Mouse (Mus musculus): ENCODE results near the gene Gm44790. TPM values are rescaled to one million over a fixed set of nuclear protein-coding genes. Genes with fewer than 3 reads are reported as not detected.
"Not testable (repeated sequence)": the region's sequence is repeated elsewhere in the genome, so short reads cannot be mapped to it uniquely, and the experiment has no call there.

The Gm44790 gene
- total and polyA plus RNA-seq, 2 experiments: 0.83 to 4.0 TPM

DNA sequence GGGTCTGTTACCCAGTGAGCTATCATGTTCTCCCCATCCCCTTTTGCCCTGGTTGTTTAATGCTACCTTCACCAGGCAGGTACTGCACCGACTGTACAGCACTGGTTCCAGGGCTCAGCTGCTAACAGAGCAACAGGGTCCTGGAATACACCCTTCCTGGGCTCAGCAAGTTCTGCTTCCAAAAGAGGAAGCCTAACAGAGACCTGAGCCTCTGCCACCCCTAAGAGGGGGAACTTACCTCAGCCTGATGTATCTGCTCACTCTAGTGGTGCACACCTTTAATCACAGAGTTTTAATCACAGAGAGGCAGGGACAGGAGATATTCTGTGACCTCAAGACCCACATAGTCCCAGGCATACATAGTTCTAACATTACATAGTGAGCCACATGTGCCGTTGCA lies 63.5 kb downstream of the Gm44790 start:
- Histone ChIP-seq H3K27me3 (ENCODE audit: control insufficient read depth, insufficient read depth, low read length) (no peaks in the 10 kb centered on the region), H3K27ac (replicated peaks; ENCODE audit: insufficient read depth, low read depth, low read length) (no peak overlapping the region)
- 89% methylated on average over 2 of the region's 2 CpGs for WGBS

DNA sequence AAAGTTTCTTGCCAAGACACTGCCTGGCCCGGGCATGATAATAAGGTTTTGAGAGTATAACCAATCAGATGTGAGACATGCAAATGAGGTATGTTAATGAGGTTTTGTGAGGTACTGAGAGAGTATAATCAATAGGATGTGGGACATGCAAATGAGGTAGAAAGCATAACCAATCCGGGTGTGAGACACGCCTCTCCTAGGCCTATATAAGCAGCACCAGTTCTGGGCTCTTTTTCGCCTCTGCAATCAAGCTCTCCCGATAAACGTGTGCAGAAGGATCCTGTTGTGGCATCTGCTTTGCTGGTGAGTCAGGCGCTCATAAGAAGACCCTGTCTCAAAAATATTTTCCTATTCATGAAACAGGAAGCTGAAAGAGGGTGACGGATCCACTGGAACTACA lies 64.0 kb downstream of the Gm44790 start:
- not testable (repeated sequence) for H3K27me3 ChIP-seq (ENCODE audit: control insufficient read depth, insufficient read depth, low read length); H3K79me2 ChIP-seq (ENCODE audit: control insufficient read depth, insufficient read depth, low read length); DNase-seq (ENCODE audit: extremely low read depth, low read depth, low spot score); H3K27ac ChIP-seq (replicated peaks; ENCODE audit: insufficient read depth, low read depth, low read length); H3K4me1 ChIP-seq (ENCODE audit: control insufficient read depth, insufficient read depth, low read length); H3K4me3 ChIP-seq (ENCODE audit: insufficient read depth, low read depth, low read length); H3K36me3 ChIP-seq (ENCODE audit: control insufficient read depth, insufficient read depth, low read length); H3K9ac ChIP-seq (ENCODE audit: low read depth, low read length)
- 94% methylated on average over 8 of the region's 8 CpGs for WGBS

More for the DNA sequence above, 63.5 kb downstream of the Gm44790 start:
- DNase-seq (ENCODE audit: extremely low read depth, low read depth, low spot score): no peak
- Histone ChIP-seq H3K36me3 (ENCODE audit: control insufficient read depth, insufficient read depth, low read length) (no peaks in the 10 kb centered on the region), H3K4me1 (ENCODE audit: control insufficient read depth, insufficient read depth, low read length) (peaks cover 8% of the 10 kb centered on the region; the same call in 1 of the 2 replicates), H3K9ac (ENCODE audit: low read depth, low read length) (no peak overlapping the region), H3K4me3 (ENCODE audit: insufficient read depth, low read depth, low read length) (no peak overlapping the region), H3K79me2 (ENCODE audit: control insufficient read depth, insufficient read depth, low read length) (no peaks in the 10 kb centered on the region)
- TF ChIP-seq CTCF (IDR thresholded peaks at IDR 0.05; ENCODE audit: low read depth, low read length): no peak
- no peak for TF ChIP-seq POLR2A (IDR thresholded peaks at IDR 0.05; ENCODE audit: extremely low read depth, insufficient read depth, low read length)

DNA sequence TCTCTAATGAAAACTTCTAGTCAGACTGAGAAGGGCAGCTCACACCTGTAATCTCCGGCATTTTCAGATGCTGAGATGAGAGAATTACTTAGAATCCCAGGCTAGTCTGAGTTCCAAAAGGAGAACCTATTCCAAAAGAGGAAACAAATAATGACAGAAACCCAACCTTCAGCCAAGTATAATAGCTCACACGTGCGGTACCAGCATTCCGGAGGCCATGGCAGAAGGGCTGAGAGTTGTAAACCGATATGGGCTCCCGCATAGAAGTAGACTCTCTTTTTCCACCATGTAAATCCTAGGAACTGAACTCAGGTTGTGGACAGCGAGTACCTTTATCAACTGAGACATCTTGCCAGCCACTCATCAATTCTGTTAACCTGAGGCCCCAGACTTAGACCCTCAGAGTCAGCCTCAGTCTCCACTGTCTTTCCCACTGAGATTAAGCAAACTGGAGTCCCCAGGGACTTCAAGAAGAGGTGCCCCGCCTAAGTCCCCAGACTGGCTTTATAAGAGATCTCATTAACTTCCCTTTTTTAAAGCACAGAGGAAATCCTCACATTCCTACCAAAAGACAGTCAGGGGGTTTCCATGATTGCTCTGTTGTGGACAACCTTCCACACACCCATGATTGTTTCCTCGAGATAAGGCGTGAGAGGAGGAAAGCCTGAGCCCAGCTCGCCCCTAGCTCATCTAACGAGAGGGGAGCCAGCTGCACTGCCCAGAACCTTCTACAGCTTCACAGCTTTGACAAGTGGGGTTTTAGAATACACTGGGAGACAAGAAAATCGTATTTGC lies 67.2 kb downstream of the Gm44790 start:
- no peaks in the 10 kb centered on the region for H3K36me3 ChIP-seq (ENCODE audit: control insufficient read depth, insufficient read depth, low read length)
- no peak for DNase-seq (ENCODE audit: extremely low read depth, low read depth, low spot score)
- H3K4me1 ChIP-seq (ENCODE audit: control insufficient read depth, insufficient read depth, low read length): peaks cover 16% of the 10 kb centered on the region; the same call in 1 of the 2 replicates
- peaks cover 2% of the 10 kb centered on the region; the same call in 1 of the 2 replicates for H3K79me2 ChIP-seq (ENCODE audit: control insufficient read depth, insufficient read depth, low read length)
- H3K9ac ChIP-seq (ENCODE audit: low read depth, low read length): no peak overlapping the region
- no peak overlapping the region for H3K4me3 ChIP-seq (ENCODE audit: insufficient read depth, low read depth, low read length)
- no peaks in the 10 kb centered on the region for H3K27me3 ChIP-seq (ENCODE audit: control insufficient read depth, insufficient read depth, low read length)
- H3K27ac ChIP-seq (replicated peaks; ENCODE audit: insufficient read depth, low read depth, low read length): peak overlapping the region; percentile 25
- 70% methylated on average over 13 of the region's 13 CpGs for WGBS
- TF ChIP-seq CTCF (IDR thresholded peaks at IDR 0.05; ENCODE audit: low read depth, low read length) (no peak), POLR2A (IDR thresholded peaks at IDR 0.05; ENCODE audit: extremely low read depth, insufficient read depth, low read length) (no peak)

DNA sequence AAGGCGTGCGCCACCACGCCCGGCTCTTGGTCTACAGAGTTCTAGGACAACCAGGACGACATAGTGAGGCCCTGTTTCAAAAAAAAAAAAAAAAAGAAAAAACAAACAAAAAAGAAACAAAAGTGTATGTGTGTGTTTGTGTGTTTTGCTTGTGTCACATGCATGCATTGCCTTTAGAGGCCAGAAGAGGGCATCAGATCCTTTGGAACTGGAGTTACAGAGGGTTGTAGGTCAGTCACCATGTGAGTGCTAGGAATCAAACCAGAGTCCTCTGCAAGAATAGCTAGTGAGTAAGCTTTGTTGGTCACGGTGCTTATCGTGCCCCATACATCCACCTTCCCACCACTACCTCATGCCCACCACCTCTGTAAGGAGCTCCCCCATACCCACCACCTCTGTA lies 68.3 kb downstream of the Gm44790 start:
- DNase-seq (ENCODE audit: extremely low read depth, low read depth, low spot score): no peak
- Histone ChIP-seq H3K27ac (replicated peaks; ENCODE audit: insufficient read depth, low read depth, low read length) (no peak overlapping the region), H3K4me3 (ENCODE audit: insufficient read depth, low read depth, low read length) (no peak overlapping the region), H3K36me3 (ENCODE audit: control insufficient read depth, insufficient read depth, low read length) (no peaks in the 10 kb centered on the region), H3K4me1 (ENCODE audit: control insufficient read depth, insufficient read depth, low read length) (peaks cover 17% of the 10 kb centered on the region), H3K9ac (ENCODE audit: low read depth, low read length) (no peak overlapping the region), H3K27me3 (ENCODE audit: control insufficient read depth, insufficient read depth, low read length) (no peaks in the 10 kb centered on the region), H3K79me2 (ENCODE audit: control insufficient read depth, insufficient read depth, low read length) (peaks cover 2% of the 10 kb centered on the region; the same call in 1 of the 2 replicates)
- TF ChIP-seq CTCF (IDR thresholded peaks at IDR 0.05; ENCODE audit: low read depth, low read length) (no peak), POLR2A (IDR thresholded peaks at IDR 0.05; ENCODE audit: extremely low read depth, insufficient read depth, low read length) (no peak)
- 99% methylated on average over 7 of the region's 7 CpGs for WGBS

Other genes with a start within 250 kb of the Gm44790 start
- gene Tgfa, start 231.4 kb upstream of the Gm44790 start, total RNA-seq (2014; rRNA removed): 6.3 and 8.5 TPM in 2 replicates
- 13.3 and 14.3 TPM in 2 replicates for gene Tgfa, start 231.4 kb upstream of the Gm44790 start, polyA plus RNA-seq (2012; rRNA removed)
- gene Fam136a, start 61.0 kb upstream of the Gm44790 start, total RNA-seq (2014; rRNA removed): 77.9 and 83.2 TPM in 2 replicates
- 40.1 and 41.8 TPM in 2 replicates for gene Fam136a, start 61.0 kb upstream of the Gm44790 start, polyA plus RNA-seq (2012; rRNA removed)
- 12.6 and 18.5 TPM in 2 replicates for gene Snrpg, start 55.4 kb upstream of the Gm44790 start, total RNA-seq (2014; rRNA removed)
- gene Snrpg, start 55.4 kb upstream of the Gm44790 start, polyA plus RNA-seq (2012; rRNA removed): 25.9 and 37.9 TPM in 2 replicates
- 96.5 and 102 TPM in 2 replicates for gene Pcyox1, start 29.5 kb upstream of the Gm44790 start, total RNA-seq (2014; rRNA removed)
- gene Pcyox1, start 29.5 kb upstream of the Gm44790 start, polyA plus RNA-seq (2012; rRNA removed): 60.4 and 74.6 TPM in 2 replicates
- 10.9 and 13.6 TPM in 2 replicates for gene Tia1, start 22.4 kb upstream of the Gm44790 start, total RNA-seq (2014; rRNA removed)
- 2.7 and 4.0 TPM in 2 replicates for gene Tia1, start 22.4 kb upstream of the Gm44790 start, polyA plus RNA-seq (2012; rRNA removed)
- 10.1 and 10.2 TPM in 2 replicates for gene C87436, start 11.7 kb downstream of the Gm44790 start, total RNA-seq (2014; rRNA removed)
- gene C87436, start 11.7 kb downstream of the Gm44790 start, polyA plus RNA-seq (2012; rRNA removed): 7.6 and 7.8 TPM in 2 replicates
- gene Pcbp1, start 99.7 kb downstream of the Gm44790 start, total RNA-seq (2014; rRNA removed): 38.2 and 59.7 TPM in 2 replicates
- 119 and 138 TPM in 2 replicates for gene Pcbp1, start 99.7 kb downstream of the Gm44790 start, polyA plus RNA-seq (2012; rRNA removed)
- gene Asprv1, start 201.5 kb downstream of the Gm44790 start, total RNA-seq (2014; rRNA removed): not detected in 2 replicates
- 0.07 and 0.10 TPM in 2 replicates for gene Asprv1, start 201.5 kb downstream of the Gm44790 start, polyA plus RNA-seq (2012; rRNA removed)
- 2.0 and 2.6 TPM in 2 replicates for gene Mxd1, start 242.5 kb downstream of the Gm44790 start, total RNA-seq (2014; rRNA removed)
- gene Mxd1, start 242.5 kb downstream of the Gm44790 start, polyA plus RNA-seq (2012; rRNA removed): 2.7 and 2.8 TPM in 2 replicates